Mouse (Mus musculus): Measurements from ENCODE around the gene Mageb5.
"Not testable (repeated sequence)": the region's sequence is repeated elsewhere in the genome, so short reads cannot be mapped to it uniquely, and the experiment has no call there.

The Mageb5 gene

DNA sequence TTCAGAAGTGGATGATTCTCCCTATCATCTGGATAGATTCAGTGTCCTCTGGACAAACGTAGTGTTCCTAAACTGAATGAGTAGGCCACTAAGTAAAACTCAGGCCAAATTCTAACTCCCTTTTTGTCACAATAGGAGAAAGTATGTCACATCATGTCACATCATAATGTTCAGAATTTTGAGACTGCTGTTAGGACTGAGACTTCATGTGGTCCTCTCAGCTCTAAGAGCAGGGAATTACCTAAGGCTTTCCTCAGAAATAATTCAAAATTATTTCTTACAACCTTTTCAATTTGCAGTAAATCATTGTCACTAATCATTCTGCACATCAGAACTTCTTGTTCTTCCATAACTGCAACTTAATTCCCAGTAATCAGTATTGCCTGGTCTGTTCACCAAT, at the start of gene Mageb5:
Gene Mageb5, minus strand, starts transcription at position 101 of the 400 bp plus-strand sequence.
- DNase-seq (ENCODE audit: low read depth, low spot score), result not testable (repeated sequence)

DNA sequence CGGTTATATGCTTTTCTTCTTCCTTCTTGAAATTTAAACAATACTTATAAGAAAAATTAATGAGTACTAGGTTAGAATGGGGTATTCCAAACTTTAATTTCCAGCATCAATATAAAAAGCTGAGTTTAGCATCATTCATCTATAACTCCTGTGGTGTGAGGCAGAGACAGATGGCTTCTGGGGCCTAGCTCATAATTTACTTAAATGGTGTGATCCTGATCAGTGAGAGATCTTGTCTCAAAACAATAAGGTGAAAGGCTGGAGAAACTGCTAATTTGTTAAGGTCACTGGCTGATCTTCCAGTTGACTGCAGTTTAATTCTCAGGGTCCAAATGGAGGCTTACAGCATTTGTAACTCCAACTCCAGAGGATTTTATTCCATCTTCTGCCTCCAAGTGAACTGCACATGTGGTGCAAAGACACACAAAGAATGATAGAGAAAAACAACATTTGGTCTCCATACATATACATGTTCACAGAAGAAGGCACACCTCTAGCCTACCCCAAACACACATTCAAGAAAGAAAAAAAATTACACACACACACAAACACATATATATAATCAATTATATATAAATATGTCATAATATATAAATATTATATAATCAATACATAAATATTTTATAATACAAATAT, 23.1 kb downstream of the Mageb5 start:
- not testable (repeated sequence) for DNase-seq (ENCODE audit: low read depth, low spot score)

All from retina, postnatal 7 days (tissue).